Mouse (Mus musculus) forebrain, embryonic 14.5 days (tissue): ENCODE results near the gene Rbpms2. TPM values are rescaled to one million over a fixed set of nuclear protein-coding genes. Genes with fewer than 3 reads are reported as not detected.
A peak's percentile ranks its signal among the peaks of the same experiment; 100 is the strongest.

Source experiments
- ATAC-seq: fragments of 200-750 bp; cut with Nextera tagmentation; 2 replicates; pipeline ENCODE4 v1.8.0; 2017; ENCODE audit warnings: mild to moderate bottlenecking, moderate library complexity
- DNase-seq: peaks from one replicate; pipeline ENCODE4 v3.0.0-alpha.2; 2015; ENCODE audit warnings: low spot score
- H3K27ac ChIP-seq: fragments of 300-500 bp; sonication (generic); 2 replicates; pipeline ENCODE4 v1.5.1; 2014; ENCODE audit warnings: low read depth, mild to moderate bottlenecking, control low read depth, low read length, moderate library complexity
- H3K27me3 ChIP-seq: fragments of 300-500 bp; sonication (generic); replicated peaks from 2 replicates; pipeline ENCODE4 v1.6.1; 2014; ENCODE audit warnings: low read length, control low read depth, mixed read lengths; ENCODE audit not compliant: control insufficient read depth, insufficient read depth
- H3K36me3 ChIP-seq: fragments of 300-500 bp; sonication (generic); 2 replicates; pipeline ENCODE4 v1.6.1; 2014; ENCODE audit warnings: low read length, control low read depth; ENCODE audit not compliant: control insufficient read depth, insufficient read depth
- H3K4me1 ChIP-seq: fragments of 300-500 bp; sonication (generic); 2 replicates; pipeline ENCODE4 v1.6.1; 2014; ENCODE audit warnings: antibody characterized with exemption, low read length, control low read depth; ENCODE audit not compliant: control insufficient read depth, insufficient read depth
- H3K4me2 ChIP-seq: fragments of 300-500 bp; sonication (generic); 2 replicates; pipeline ENCODE4 v1.6.1; 2014; ENCODE audit warnings: mild to moderate bottlenecking, control low read depth, low read length
- H3K4me3 ChIP-seq: fragments of 300-500 bp; sonication (generic); 2 replicates; pipeline ENCODE4 v1.5.1; 2014; ENCODE audit warnings: low read depth, low read length, control low read depth
- H3K9ac ChIP-seq: fragments of 300-500 bp; sonication (generic); 2 replicates; pipeline ENCODE4 v1.6.1; 2014; ENCODE audit warnings: mild to moderate bottlenecking, low read length, control low read depth, moderate library complexity
- H3K9me3 ChIP-seq: fragments of 300-500 bp; sonication (generic); replicated peaks from 2 replicates; pipeline ENCODE4 v1.6.1; 2016; ENCODE audit warnings: low read length, control low read depth, mixed read lengths; ENCODE audit not compliant: control insufficient read depth
- WGBS: fragments of 180-500 bp; shearing (Covaris S2); extraction: QIAGEN DNeasy Blood & Tissue Kit; methylation state at CpG from one replicate; pipeline ENCODE4 v1.1.7; 2014; 5-methylcytosine and 5-hydroxymethylcytosine counted together
- polyA plus RNA-seq: library from polyadenylated mRNA; unstranded; fragments of >200 nt; fragmentation: Nextera tagmentation; extraction: Ambion mirVana; gene quantifications from 2 replicates; pipeline ENCODE4 v1.2.1, GENCODE M21; 2014

Gene Rbpms2
- polyA plus RNA-seq, 1 experiment from 2014 or later = 3.8 TPM

DNA sequence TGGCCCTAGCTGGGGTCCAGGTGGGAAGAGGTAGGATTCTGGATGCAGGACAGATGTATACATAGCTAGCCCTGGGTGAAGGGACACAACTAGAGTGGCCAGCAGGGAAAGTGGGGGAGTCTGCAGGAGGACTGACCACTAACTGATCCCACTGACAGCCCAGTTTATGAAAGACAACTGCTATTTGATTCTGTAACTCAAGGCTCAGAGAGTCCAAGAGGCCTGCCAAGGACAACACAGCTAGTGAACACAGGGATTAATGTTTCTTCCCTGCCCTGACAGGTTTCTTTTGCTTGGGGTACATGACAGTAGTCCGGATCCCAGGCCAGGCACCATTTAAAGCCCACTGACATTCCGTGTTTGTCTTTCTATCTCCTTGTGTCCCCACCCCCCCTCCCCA lies 22.3 kb upstream of the Rbpms2 start:
- Histone ChIP-seq H3K9ac (no peak overlapping the region), H3K4me3 (no peak overlapping the region), H3K4me2 (no peak overlapping the region), H3K27ac (no peak overlapping the region), H3K4me1 (no peaks in the 10 kb centered on the region), H3K9me3 (no peaks in the 10 kb centered on the region), H3K27me3 (no peaks in the 10 kb centered on the region), H3K36me3 (no peaks in the 10 kb centered on the region)
- DNase-seq (no peak), ATAC-seq (no peak)
- 59% methylated on average over 2 of the region's 2 CpGs for WGBS

- H3K4me1 ChIP-seq = no peaks in the 10 kb centered on the region
- WGBS = 89% methylated on average over 5 of the region's 5 CpGs
These were observed 17.4 kb upstream of the Rbpms2 start for GRCm38 (mm10) chr9:65611969-65612486.

DNA sequence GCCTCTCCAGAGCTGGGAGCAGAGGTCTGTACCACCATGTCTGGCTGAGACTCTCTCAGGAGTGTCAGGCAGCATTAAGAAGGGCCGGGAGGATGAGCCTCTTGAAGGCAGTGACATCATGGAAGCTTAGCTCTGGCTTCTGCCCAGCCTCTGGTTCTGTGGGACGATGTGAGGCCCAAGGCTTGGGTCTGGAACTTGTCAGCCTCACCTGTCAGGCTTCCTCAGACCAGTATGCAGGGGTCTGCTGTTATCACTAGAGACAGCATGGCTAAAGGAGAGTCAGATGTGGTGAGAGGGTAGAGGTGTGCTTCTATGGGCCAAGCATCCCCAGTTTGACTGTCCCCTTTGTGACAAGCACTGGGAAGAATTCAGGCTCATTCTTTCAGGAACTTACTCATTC lies 16.4 kb upstream of the Rbpms2 start:
- DNase-seq (no peak), ATAC-seq (no peak)
- Histone ChIP-seq H3K4me3 (no peak overlapping the region), H3K27ac (no peak overlapping the region), H3K9me3 (no peaks in the 10 kb centered on the region), H3K4me2 (no peak overlapping the region), H3K27me3 (no peaks in the 10 kb centered on the region), H3K9ac (no peak overlapping the region), H3K36me3 (no peaks in the 10 kb centered on the region), H3K4me1 (no peaks in the 10 kb centered on the region)
- 58% methylated on average over 2 of the region's 2 CpGs for WGBS

More at GRCm38 (mm10) chr9:65611969-65612486, 17.4 kb upstream of the Rbpms2 start:
- no peaks in the 10 kb centered on the region for H3K9me3 ChIP-seq
- no peak overlapping the region for H3K4me2 ChIP-seq
- ATAC-seq = no peak
- H3K36me3 ChIP-seq = no peaks in the 10 kb centered on the region
- no peak for DNase-seq
- no peak overlapping the region for H3K27ac ChIP-seq
- H3K27me3 ChIP-seq = no peaks in the 10 kb centered on the region
- H3K9ac ChIP-seq = no peak overlapping the region
- H3K4me3 ChIP-seq = no peak overlapping the region

- H3K27me3 ChIP-seq = no peaks in the 10 kb centered on the region
- H3K27ac ChIP-seq = no peak overlapping the region
- ATAC-seq (no peak), DNase-seq (no peak)
- no peaks in the 10 kb centered on the region for H3K4me1 ChIP-seq
- no peak overlapping the region for H3K4me3 ChIP-seq
- H3K4me2 ChIP-seq = no peak overlapping the region
- H3K9ac ChIP-seq = no peak overlapping the region
- no peaks in the 10 kb centered on the region for H3K36me3 ChIP-seq
- 58% methylated on average over 3 of the region's 3 CpGs for WGBS
- H3K9me3 ChIP-seq = no peaks in the 10 kb centered on the region
These were observed 10.1 kb upstream of the Rbpms2 start for GRCm38 (mm10) chr9:65619311-65619710.

GRCm38 (mm10) chr9:65621196-65621595 lies 8.3 kb upstream of the Rbpms2 start:
- Histone ChIP-seq H3K27me3 (no peaks in the 10 kb centered on the region), H3K27ac (no peak overlapping the region), H3K4me3 (no peak overlapping the region), H3K9ac (no peak overlapping the region), H3K4me1 (no peaks in the 10 kb centered on the region), H3K9me3 (no peaks in the 10 kb centered on the region), H3K4me2 (no peak overlapping the region), H3K36me3 (no peaks in the 10 kb centered on the region)
- DNase-seq (no peak), ATAC-seq (no peak)
- WGBS = 85% methylated on average over 4 of the region's 4 CpGs

DNA sequence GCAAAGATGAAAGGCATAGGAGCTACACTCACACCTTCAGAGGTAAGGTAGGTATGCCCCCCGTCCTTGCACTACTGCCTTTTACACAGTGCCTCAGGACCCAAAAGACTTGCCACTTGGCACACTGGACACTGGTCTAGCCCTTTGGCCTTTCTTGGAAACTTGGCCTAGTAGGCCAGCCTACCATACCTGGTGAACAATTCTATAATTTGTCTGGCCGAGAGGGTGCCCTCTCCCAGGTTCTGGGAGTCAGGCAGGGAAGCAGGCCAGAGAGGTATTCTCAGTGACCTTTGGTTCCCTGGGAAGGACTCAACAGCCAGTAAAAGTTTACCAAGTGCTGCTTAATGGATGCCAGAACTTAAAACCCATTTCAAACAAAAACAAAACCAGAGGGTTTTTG lies 7.8 kb upstream of the Rbpms2 start:
- no peak for ATAC-seq
- no peak overlapping the region for H3K27ac ChIP-seq
- no peaks in the 10 kb centered on the region for H3K36me3 ChIP-seq
- H3K4me3 ChIP-seq = no peak overlapping the region
- H3K4me2 ChIP-seq = no peak overlapping the region
- no peaks in the 10 kb centered on the region for H3K27me3 ChIP-seq
- no peak overlapping the region for H3K9ac ChIP-seq
- no peaks in the 10 kb centered on the region for H3K9me3 ChIP-seq
- DNase-seq = no peak
- WGBS = 87% methylated on average over 2 of the region's 2 CpGs
- H3K4me1 ChIP-seq = no peaks in the 10 kb centered on the region

GRCm38 (mm10) chr9:65622826-65623225 lies 6.6 kb upstream of the Rbpms2 start:
- Histone ChIP-seq H3K4me3 (no peak overlapping the region), H3K4me1 (no peaks in the 10 kb centered on the region), H3K27me3 (peaks cover 2% of the 10 kb centered on the region; the same call in 1 of the 2 replicates), H3K27ac (no peak overlapping the region), H3K9me3 (no peaks in the 10 kb centered on the region), H3K4me2 (no peak overlapping the region), H3K36me3 (no peaks in the 10 kb centered on the region), H3K9ac (no peak overlapping the region)
- DNase-seq = no peak
- no peak for ATAC-seq
- 93% methylated on average over 5 of the region's 5 CpGs for WGBS

- H3K27me3 ChIP-seq = peaks cover 11% of the 10 kb centered on the region
- no peak overlapping the region for H3K4me2 ChIP-seq
- H3K27ac ChIP-seq = no peak overlapping the region
- no peak overlapping the region for H3K4me3 ChIP-seq
- H3K9me3 ChIP-seq = no peaks in the 10 kb centered on the region
- H3K36me3 ChIP-seq = no peaks in the 10 kb centered on the region
- DNase-seq (no peak), ATAC-seq (no peak)
- H3K9ac ChIP-seq = no peak overlapping the region
- H3K4me1 ChIP-seq = peaks cover 3% of the 10 kb centered on the region; the same call in 1 of the 2 replicates
- WGBS = 77% methylated on average over 2 of the region's 2 CpGs
These were observed 5.2 kb upstream of the Rbpms2 start for GRCm38 (mm10) chr9:65624266-65624665.

DNA sequence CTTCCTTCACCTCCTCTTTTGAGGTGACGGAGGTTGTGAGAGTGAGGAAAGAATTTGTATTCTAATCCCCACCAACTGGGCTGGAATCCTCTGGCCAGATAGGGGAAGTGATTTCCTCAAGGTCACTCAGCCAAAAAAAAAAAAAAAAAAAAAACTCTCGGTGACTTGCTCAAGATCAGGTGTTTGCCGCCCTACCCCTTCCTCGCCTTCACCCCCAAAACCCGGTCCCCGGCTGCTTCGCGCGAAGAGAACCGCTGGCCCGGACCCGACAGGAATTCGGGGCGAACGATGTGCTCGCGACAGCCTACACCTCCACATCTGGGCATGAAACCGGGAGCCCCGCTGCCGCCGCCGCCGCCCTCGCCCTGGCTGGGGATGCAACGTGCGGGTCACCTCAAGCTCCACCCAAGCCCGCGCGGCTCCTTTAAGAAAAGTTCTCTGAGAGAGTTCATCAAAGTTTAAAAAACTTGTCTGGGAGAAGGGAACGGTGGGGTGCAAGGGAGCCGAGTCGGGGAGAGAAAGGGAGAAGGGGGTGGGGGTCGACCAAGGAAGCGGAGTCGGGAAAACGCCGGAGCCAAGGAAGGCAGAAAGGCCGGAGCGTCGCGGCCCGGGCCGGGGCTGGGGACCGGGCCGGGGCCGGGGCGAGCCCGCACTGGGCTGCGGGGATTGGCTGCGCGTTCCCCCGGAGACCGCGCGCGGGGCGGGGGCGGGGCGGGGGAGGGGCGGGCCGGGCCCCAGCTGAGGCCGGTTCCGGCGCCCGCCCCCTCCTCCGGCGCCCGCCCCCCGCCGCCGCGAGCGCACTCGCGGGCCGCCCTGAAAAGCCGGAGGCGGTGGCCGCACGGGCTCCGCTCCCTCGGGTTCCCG lies 551 bp downstream of the Rbpms2 start:
- peak; percentile 37 for DNase-seq
- ATAC-seq = peak; percentile 87
- Histone ChIP-seq H3K9me3 (no peaks in the 10 kb centered on the region), H3K27ac (no peak overlapping the region), H3K4me1 (peaks cover 7% of the 10 kb centered on the region; the same call in 1 of the 2 replicates), H3K9ac (peak overlapping the region; percentile 61), H3K4me3 (peak overlapping the region; percentile 64), H3K4me2 (peak overlapping the region; percentile 98), H3K27me3 (peaks cover 42% of the 10 kb centered on the region), H3K36me3 (no peaks in the 10 kb centered on the region)
- under 1% methylated on average over 52 of the region's 83 CpGs for WGBS
